Mouse (Mus musculus) embryo, embryonic 10.5 days (tissue): ENCODE data around the gene Mrpl50.
"Not testable (repeated sequence)": the region's sequence is repeated elsewhere in the genome, so short reads cannot be mapped to it uniquely, and the experiment has no call there.

Experiments used
- DNase-seq: peaks from one replicate; pipeline ENCODE4 v3.0.0-alpha.2; 2015; ENCODE audit warnings: low spot score

The Mrpl50 gene

DNA sequence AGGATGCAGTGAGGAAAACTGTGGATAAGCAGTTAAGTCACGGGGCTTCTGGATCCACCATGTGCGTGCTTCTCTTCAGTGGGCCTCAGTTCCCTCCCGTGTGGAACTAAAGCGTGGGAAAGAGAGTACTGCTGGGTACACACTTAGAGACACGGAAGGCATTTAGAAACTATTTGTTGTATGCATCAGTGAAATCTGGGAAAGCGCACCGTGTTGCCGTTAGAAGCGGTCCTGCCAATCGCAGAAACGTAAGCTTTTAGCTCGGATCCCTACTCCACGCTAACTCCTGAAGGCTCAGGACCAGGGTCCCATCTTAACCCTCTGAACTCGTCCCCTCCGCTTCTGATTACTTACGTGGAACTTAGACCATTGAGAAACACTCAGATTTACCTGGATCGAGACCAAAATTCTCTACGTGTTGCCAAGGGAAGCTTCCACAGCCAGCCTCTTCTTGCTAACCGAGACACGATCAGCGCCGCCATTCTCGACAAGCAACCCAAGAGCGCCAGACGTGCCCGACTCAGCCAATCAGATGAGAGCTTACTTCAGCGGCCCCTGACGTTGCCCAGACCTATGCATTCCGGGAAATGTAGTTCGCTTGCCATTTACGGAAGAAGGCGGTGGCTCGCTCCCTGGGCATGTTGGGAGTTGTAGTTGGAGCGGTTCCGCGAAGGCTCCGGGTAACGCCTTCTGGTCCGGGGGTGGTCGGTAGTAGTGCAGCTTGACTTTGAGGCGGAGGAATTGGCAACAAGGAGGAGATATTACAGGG, at the start of gene Mrpl50, which contains the start of gene Zfp189:
TSS of gene Mrpl50 (minus strand) at position 522 of the 769 bp plus-strand sequence.
TSS of gene Zfp189 (plus strand) at position 605 of the 769 bp plus-strand sequence.
- peak; percentile 98 for DNase-seq

DNA sequence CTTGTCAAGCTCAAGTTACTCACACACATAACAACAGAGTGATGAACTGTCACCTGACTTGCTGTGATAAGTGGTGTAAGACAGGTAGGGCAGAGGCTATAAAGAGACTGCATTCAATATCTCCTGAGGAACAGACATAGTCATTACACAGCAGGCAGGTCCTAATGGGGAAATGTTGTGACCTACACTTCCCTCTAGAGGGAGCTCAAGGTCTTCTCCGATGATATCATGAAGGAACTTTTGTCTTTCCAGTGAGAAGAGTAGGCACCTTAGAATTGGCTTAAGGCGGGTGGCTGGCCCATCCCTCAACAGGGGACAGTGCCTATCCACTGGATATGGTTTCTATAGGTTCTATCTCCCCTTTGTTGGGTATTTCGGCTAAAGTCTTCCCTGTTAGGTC, 46.7 kb upstream of the Mrpl50 start:
- DNase-seq: peak; percentile 89

GRCm38 (mm10) chr4:49559915-49560772, 39.3 kb upstream of the Mrpl50 start:
- DNase-seq: no peak

- DNase-seq: no peak
These were observed 37.3 kb upstream of the Mrpl50 start for GRCm38 (mm10) chr4:49558181-49558580.

DNA sequence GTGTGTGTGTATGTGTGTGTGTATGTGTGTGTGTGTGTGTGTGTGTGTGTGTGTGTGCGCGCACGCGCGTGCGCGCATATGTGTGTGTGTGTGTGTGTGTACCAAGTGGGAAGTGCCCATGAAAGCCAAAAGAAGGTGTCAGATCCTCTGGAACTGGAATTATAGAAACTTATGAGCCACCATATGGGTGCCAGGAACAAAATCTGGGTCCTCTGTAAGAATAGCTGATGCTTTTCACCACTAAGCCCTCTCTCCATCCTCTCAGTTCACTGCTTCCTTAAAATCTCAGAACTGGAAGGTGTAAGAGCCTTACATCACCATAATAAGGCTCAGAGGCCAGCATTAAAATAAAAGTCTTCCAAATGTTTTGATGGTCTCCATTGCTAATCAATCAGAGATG, 36.5 kb upstream of the Mrpl50 start:
- no peak for DNase-seq

DNA sequence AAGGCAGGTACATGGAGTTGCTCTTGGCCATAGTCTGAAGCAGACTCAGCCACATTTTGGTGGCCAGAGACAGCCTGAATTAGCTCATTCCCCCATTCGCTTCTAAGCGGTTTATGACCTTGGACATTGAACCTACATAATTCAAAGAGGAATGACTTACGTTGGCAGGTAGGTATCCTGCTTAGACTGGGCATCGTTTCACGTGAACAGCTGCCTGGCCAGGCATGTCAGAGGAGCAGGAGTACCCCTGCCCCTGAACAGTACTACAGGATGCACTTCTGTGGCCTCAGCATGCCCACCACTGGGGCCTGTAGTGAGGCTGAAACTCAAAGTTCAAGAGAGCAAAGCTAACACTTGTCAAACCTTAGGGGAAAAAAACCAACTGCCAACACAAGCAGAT, 32.5 kb upstream of the Mrpl50 start:
- DNase-seq: no peak

GRCm38 (mm10) chr4:49549383-49549782, 28.5 kb upstream of the Mrpl50 start, which contains the start of gene Aldob:
Gene Aldob, minus strand, starts transcription at chr4:49549546.
- DNase-seq: no peak

DNA sequence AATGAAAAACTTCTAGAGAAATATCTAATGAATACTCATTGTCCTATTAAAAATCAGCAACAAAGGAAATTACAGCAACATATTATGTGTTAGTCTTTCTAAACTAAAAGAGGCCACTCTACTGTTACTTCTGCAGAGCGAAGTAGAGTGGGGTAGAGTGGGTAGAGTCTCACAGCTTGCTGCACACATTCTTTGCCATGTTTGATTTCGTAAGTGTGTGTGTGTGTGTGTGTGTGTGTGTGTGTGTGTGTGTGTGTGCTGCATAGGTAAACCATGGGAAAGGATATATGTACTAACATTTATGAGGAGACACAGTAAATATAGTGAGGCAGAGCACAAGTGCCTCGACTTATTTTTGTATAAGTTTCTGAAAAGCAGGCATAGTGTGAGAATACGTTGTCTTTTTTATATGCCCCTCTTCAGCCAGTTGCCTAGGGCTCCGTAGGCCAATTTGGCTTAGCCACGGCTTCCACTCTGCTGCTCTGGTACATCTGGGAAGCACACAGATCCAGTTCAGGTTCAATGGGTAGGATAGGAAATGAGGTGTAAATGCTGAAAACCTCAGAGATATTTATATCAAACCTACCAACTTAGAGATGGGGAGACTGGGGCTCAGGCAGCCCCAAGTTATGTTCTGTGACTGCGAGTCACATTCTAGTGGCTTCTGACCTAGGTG, 26.8 kb upstream of the Mrpl50 start:
- no peak for DNase-seq

- no peak for DNase-seq
These were observed 26.1 kb upstream of the Mrpl50 start for GRCm38 (mm10) chr4:49546873-49547543.

- no peak for DNase-seq
These were observed 25.1 kb upstream of the Mrpl50 start for GRCm38 (mm10) chr4:49546026-49546425.

GRCm38 (mm10) chr4:49540966-49541365, 20.1 kb upstream of the Mrpl50 start:
- no peak for DNase-seq

GRCm38 (mm10) chr4:49539665-49540064, 18.8 kb upstream of the Mrpl50 start:
- DNase-seq: no peak

- no peak for DNase-seq
These were observed 15.8 kb upstream of the Mrpl50 start for GRCm38 (mm10) chr4:49536671-49537070.

- no peak for DNase-seq
These were observed 14.9 kb upstream of the Mrpl50 start for GRCm38 (mm10) chr4:49535675-49536294.

GRCm38 (mm10) chr4:49535036-49535435, 14.1 kb upstream of the Mrpl50 start:
- no peak for DNase-seq

DNA sequence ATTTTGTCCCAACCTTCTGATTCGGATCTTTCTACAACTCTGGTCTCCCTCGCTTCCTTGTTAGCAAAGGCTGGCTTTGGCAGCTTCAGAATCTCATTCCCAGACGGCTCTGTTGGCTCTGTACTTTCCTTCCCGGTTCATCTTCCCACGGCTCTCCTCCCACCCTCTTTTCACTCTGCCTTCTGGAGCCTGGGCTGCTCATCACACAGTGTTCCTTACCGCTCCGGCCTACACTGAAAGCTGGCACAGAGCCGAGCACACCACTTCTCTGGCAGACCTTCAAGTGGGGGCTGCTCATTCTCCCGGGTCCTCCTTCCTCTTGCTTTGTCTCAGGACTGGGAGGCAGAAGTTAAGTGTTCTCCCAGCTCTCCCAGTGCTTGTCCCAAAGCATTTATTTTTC, 1.7 kb upstream of the Mrpl50 start:
- DNase-seq: no peak

- DNase-seq: peak; percentile 53
These were observed 453 bp upstream of the Mrpl50 start for GRCm38 (mm10) chr4:49521346-49521745.

- peak; percentile 50 for DNase-seq
These were observed 1.4 kb downstream of the Mrpl50 start for GRCm38 (mm10) chr4:49519476-49519875.

GRCm38 (mm10) chr4:49514441-49514840, 6.5 kb downstream of the Mrpl50 start:
- no peak for DNase-seq

DNA sequence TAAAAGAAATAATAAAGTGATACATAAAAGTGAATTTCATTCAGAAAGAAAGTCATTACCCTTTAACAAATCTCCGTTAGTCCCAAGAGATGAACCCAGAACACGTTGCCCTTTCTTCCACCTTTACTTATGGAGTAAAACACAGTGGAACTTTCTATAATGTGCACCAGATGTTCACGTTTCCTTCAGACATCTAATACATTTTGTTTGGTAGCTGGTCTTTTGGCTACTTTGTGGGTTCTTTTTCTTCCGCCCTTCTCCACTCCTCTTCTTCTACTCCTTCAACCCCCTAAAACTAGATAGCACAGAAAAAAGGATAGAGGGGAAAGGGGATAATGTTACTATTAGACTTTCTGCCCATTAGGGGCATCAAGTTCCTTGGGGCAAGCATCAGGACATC, 8.3 kb downstream of the Mrpl50 start:
- peak; percentile 35 for DNase-seq

DNA sequence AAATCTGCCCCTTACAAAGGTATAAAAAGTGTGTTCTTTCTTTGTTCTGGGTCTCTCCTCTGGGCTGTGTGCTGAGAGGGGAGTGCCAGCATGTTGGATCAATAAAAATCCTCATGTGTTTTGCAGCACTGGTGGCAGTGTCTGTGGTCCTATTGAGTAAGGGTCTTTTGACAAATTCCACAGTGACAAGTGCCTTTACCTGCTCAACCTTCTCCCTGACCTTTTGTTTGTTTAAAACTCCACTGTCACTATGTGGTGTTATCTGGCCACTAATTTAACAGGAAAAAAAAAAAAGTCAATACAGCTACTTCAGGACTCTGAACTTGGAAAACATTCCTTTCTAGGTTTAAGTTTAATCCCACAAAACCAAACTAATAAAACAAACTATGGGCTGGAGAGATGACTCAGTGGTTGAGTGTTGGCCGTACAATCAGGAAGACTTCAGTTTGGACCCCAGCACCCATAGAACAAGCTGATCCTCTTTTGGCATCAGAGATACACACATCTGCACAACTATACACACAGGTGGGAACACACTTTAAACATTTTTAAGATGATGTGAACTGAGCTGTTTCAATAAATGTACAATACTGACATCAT, 10.6 kb downstream of the Mrpl50 start:
- DNase-seq: not testable (repeated sequence)
